Mouse (Mus musculus) MEL (cell line): ENCODE results near the gene Car2. TPM values are rescaled to one million over a fixed set of nuclear protein-coding genes. Genes with fewer than 3 reads are reported as not detected.

Source experiments
- DNase-seq: peaks from one replicate; pipeline ENCODE4 v3.0.0; 2011; ENCODE audit warnings: low read depth, low spot score
- H3K27ac ChIP-seq: 2 replicates; pipeline ENCODE4 v1.5.1; 2012; ENCODE audit warnings: low read depth, mild to moderate bottlenecking, control low read depth, low read length, moderate library complexity; ENCODE audit not compliant: control insufficient read depth
- H3K27me3 ChIP-seq, 2 experiments: fragments of 150-350 bp in 1 of 2; sonication (generic) in 1 of 2; 2 replicates each; pipeline ENCODE4 v1.6.1; 2012; ENCODE audit warnings: low read length in 2 of 2, mild to moderate bottlenecking in 2 of 2, improper control_type of control experiment in 1 of 2, moderate library complexity in 1 of 2; ENCODE audit not compliant: insufficient read depth in 2 of 2, control insufficient read depth in 1 of 2
- H3K36me3 ChIP-seq, 2 experiments: 2 replicates each; pipeline ENCODE4 v1.6.1; 2012 to 2014; ENCODE audit warnings: low read length in 2 of 2, improper control_type of control experiment in 1 of 2, inconsistent platforms in 1 of 2, mild to moderate bottlenecking in 1 of 2; ENCODE audit not compliant: insufficient read depth in 2 of 2, control insufficient read depth in 1 of 2
- H3K4me1 ChIP-seq, 2 experiments: fragments of 150-350 bp in 1 of 2; sonication (generic) in 1 of 2; 2 replicates each; pipeline ENCODE4 v1.6.1; 2012; ENCODE audit warnings: low read length in 2 of 2, improper control_type of control experiment in 1 of 2, mild to moderate bottlenecking in 1 of 2; ENCODE audit not compliant: insufficient read depth in 2 of 2, control insufficient read depth in 1 of 2
- H3K4me3 ChIP-seq, 2 experiments: fragments of 150-350 bp in 1 of 2; sonication (generic) in 1 of 2; 2 replicates each; pipeline ENCODE4 v1.5.1; 2012; ENCODE audit warnings: low read depth in 2 of 2, low read length in 2 of 2, mild to moderate bottlenecking in 2 of 2, moderate library complexity in 2 of 2, control low read depth in 1 of 2, improper control_type of control experiment in 1 of 2; ENCODE audit not compliant: control insufficient read depth in 1 of 2, insufficient read depth in 1 of 2
- H3K79me2 ChIP-seq: 2 replicates; pipeline ENCODE4 v1.6.1; 2012; ENCODE audit warnings: mild to moderate bottlenecking, low read length, moderate library complexity; ENCODE audit not compliant: control insufficient read depth, poor library complexity, insufficient read depth
- H3K9ac ChIP-seq: 2 replicates; pipeline ENCODE4 v1.6.1; 2012; ENCODE audit warnings: low read depth, mild to moderate bottlenecking, control low read depth, low read length, moderate library complexity; ENCODE audit not compliant: control insufficient read depth, poor library complexity, severe bottlenecking
- H3K9me3 ChIP-seq: fragments of 150-350 bp; sonication (generic); replicated peaks from 2 replicates; pipeline ENCODE4 v1.6.1; 2012; ENCODE audit warnings: mild to moderate bottlenecking, low read length, improper control_type of control experiment, moderate library complexity; ENCODE audit not compliant: insufficient read depth
- BHLHE40 ChIP-seq: IDR thresholded peaks from 2 replicates; pipeline ENCODE4 v1.6.1; 2012; ENCODE audit warnings: low read depth, mild to moderate bottlenecking, inconsistent platforms, low read length, improper control_type of control experiment, borderline replicate concordance
- CHD1 ChIP-seq: IDR thresholded peaks from 2 replicates; pipeline ENCODE4 v1.6.1; 2012; ENCODE audit warnings: low read depth, mild to moderate bottlenecking, inconsistent platforms, low read length, improper control_type of control experiment
- CHD2 ChIP-seq: IDR thresholded peaks from 2 replicates; pipeline ENCODE4 v1.6.1; 2011; ENCODE audit warnings: low read length, improper control_type of control experiment
- CTCF ChIP-seq, 3 experiments: IDR thresholded peaks in 2 of 3; conservative IDR thresholded peaks in 1 of 3; 2 replicates each; pipeline ENCODE4 v1.5.1; 2011 to 2012; ENCODE audit warnings: low read length in 3 of 3, low read depth in 2 of 3, mild to moderate bottlenecking in 2 of 3, improper control_type of control experiment in 1 of 3, inconsistent platforms in 1 of 3, mixed read lengths in 1 of 3, moderate library complexity in 1 of 3; ENCODE audit not compliant: control insufficient read depth in 1 of 3, insufficient read depth in 1 of 3, poor library complexity in 1 of 3, severe bottlenecking in 1 of 3
- E2F4 ChIP-seq: IDR thresholded peaks from 2 replicates; pipeline ENCODE4 v1.6.1; 2011; ENCODE audit warnings: low read depth, low read length, improper control_type of control experiment, borderline replicate concordance
- ELF1 ChIP-seq: IDR thresholded peaks from 2 replicates; pipeline ENCODE4 v1.6.1; 2014; ENCODE audit warnings: low read depth, mild to moderate bottlenecking, inconsistent platforms, low read length, improper control_type of control experiment, moderate library complexity
- EP300 ChIP-seq, 2 experiments: IDR thresholded peaks; 2 replicates each; pipeline ENCODE4 v1.6.1; 2011; ENCODE audit warnings: improper control_type of control experiment in 2 of 2, low read length in 2 of 2, low read depth in 1 of 2, mild to moderate bottlenecking in 1 of 2
- ETS1 ChIP-seq: IDR thresholded peaks from 2 replicates; pipeline ENCODE4 v1.6.1; 2012; ENCODE audit warnings: low read depth, mild to moderate bottlenecking, inconsistent platforms, low read length, improper control_type of control experiment, moderate library complexity
- GATA1 ChIP-seq: IDR thresholded peaks from 2 replicates; pipeline ENCODE4 v1.6.1; 2011; ENCODE audit warnings: low read depth, low read length, improper control_type of control experiment
- HCFC1 ChIP-seq: IDR thresholded peaks from 2 replicates; pipeline ENCODE4 v1.6.1; 2012; ENCODE audit warnings: low read depth, mild to moderate bottlenecking, inconsistent platforms, low read length, improper control_type of control experiment, moderate library complexity
- JUND ChIP-seq: IDR thresholded peaks from 2 replicates; pipeline ENCODE4 v1.6.1; 2011; ENCODE audit warnings: low read depth, mild to moderate bottlenecking, improper control_type of control experiment, low read length
- KAT2A ChIP-seq: conservative IDR thresholded peaks from 2 replicates; pipeline ENCODE4 v1.6.1; 2012; ENCODE audit warnings: low read depth, low read length, improper control_type of control experiment, inconsistent platforms
- MAFK ChIP-seq: IDR thresholded peaks from 2 replicates; pipeline ENCODE4 v1.6.1; 2011; ENCODE audit warnings: low read depth, mild to moderate bottlenecking, low read length, improper control_type of control experiment, borderline replicate concordance
- MAX ChIP-seq: IDR thresholded peaks from 2 replicates; pipeline ENCODE4 v1.6.1; 2011; ENCODE audit warnings: low read length, improper control_type of control experiment
- MAZ ChIP-seq: IDR thresholded peaks from 2 replicates; pipeline ENCODE4 v1.6.1; 2012; ENCODE audit warnings: low read depth, mild to moderate bottlenecking, inconsistent platforms, low read length, improper control_type of control experiment
- MEF2A ChIP-seq: IDR thresholded peaks from 2 replicates; pipeline ENCODE4 v1.6.1; 2014; ENCODE audit warnings: low read depth, mild to moderate bottlenecking, inconsistent platforms, low read length, improper control_type of control experiment; ENCODE audit not compliant: poor library complexity, insufficient replicate concordance, severe bottlenecking; ENCODE audit errors: extremely low read depth
- MYB ChIP-seq: IDR thresholded peaks from 2 replicates; pipeline ENCODE4 v1.6.1; 2011; ENCODE audit warnings: mild to moderate bottlenecking, low read depth, low read length, improper control_type of control experiment
- MYC ChIP-seq: IDR thresholded peaks from 2 replicates; pipeline ENCODE4 v1.6.1; 2011; ENCODE audit warnings: low read depth, mild to moderate bottlenecking, low read length, improper control_type of control experiment, moderate library complexity
- NELFE ChIP-seq: IDR thresholded peaks from 2 replicates; pipeline ENCODE4 v1.6.1; 2011; ENCODE audit warnings: low read depth, low read length, improper control_type of control experiment
- NRF1 ChIP-seq: IDR thresholded peaks from 2 replicates; pipeline ENCODE4 v1.6.1; 2014; ENCODE audit warnings: low read depth, mild to moderate bottlenecking, inconsistent platforms, low read length, improper control_type of control experiment, moderate library complexity; ENCODE audit not compliant: poor library complexity, insufficient read depth, severe bottlenecking
- POLR2A ChIP-seq, 2 experiments: IDR thresholded peaks; 2 replicates each; pipeline ENCODE4 v1.6.1; 2011 to 2012; ENCODE audit warnings: low read length in 2 of 2, mild to moderate bottlenecking in 2 of 2, control low read depth in 1 of 2, improper control_type of control experiment in 1 of 2, low read depth in 1 of 2, moderate library complexity in 1 of 2; ENCODE audit not compliant: control insufficient read depth in 1 of 2, insufficient read depth in 1 of 2, poor library complexity in 1 of 2
- POLR2AphosphoS2 ChIP-seq: IDR thresholded peaks from 2 replicates; pipeline ENCODE4 v1.6.1; 2011; ENCODE audit warnings: low read length, improper control_type of control experiment
- POLR2AphosphoS5 ChIP-seq: IDR thresholded peaks from 2 replicates; pipeline ENCODE4 v1.6.1; 2012; ENCODE audit warnings: low read depth, borderline replicate concordance, mild to moderate bottlenecking, inconsistent platforms, low read length, moderate library complexity, mixed read lengths
- RAD21 ChIP-seq: IDR thresholded peaks from 2 replicates; pipeline ENCODE4 v1.6.1; 2011; ENCODE audit warnings: mild to moderate bottlenecking, low read depth, low read length, improper control_type of control experiment
- RCOR1 ChIP-seq: IDR thresholded peaks from 2 replicates; pipeline ENCODE4 v1.6.1; 2012; ENCODE audit warnings: low read depth, mild to moderate bottlenecking, inconsistent platforms, low read length, improper control_type of control experiment
- SMC3 ChIP-seq: IDR thresholded peaks from 2 replicates; pipeline ENCODE4 v1.6.1; 2011; ENCODE audit warnings: low read depth, low read length, improper control_type of control experiment
- TAL1 ChIP-seq: IDR thresholded peaks from 2 replicates; pipeline ENCODE4 v1.6.1; 2012; ENCODE audit warnings: mild to moderate bottlenecking, inconsistent platforms, low read length, moderate library complexity, mixed read lengths
- TBP ChIP-seq: IDR thresholded peaks from 2 replicates; pipeline ENCODE4 v1.8.0; 2011; ENCODE audit warnings: low read depth, low read length, improper control_type of control experiment
- TCF12 ChIP-seq: IDR thresholded peaks from 2 replicates; pipeline ENCODE4 v1.6.1; 2014; ENCODE audit warnings: low read depth, mild to moderate bottlenecking, inconsistent platforms, low read length, improper control_type of control experiment, moderate library complexity
- UBTF ChIP-seq: IDR thresholded peaks from 2 replicates; pipeline ENCODE4 v1.6.1; 2012; ENCODE audit warnings: low read depth, mild to moderate bottlenecking, inconsistent platforms, low read length, improper control_type of control experiment, moderate library complexity, borderline replicate concordance; ENCODE audit not compliant: insufficient read depth
- USF2 ChIP-seq, 2 experiments: IDR thresholded peaks; 2 replicates each; pipeline ENCODE4 v1.6.1; 2011 to 2012; ENCODE audit warnings: improper control_type of control experiment in 2 of 2, low read length in 2 of 2, borderline replicate concordance in 1 of 2, inconsistent platforms in 1 of 2, low read depth in 1 of 2, mild to moderate bottlenecking in 1 of 2; ENCODE audit not compliant: insufficient read depth in 1 of 2
- ZMIZ1 ChIP-seq: IDR thresholded peaks from 2 replicates; pipeline ENCODE4 v1.6.1; 2012; ENCODE audit warnings: low read depth, mild to moderate bottlenecking, inconsistent platforms, low read length, improper control_type of control experiment, moderate library complexity
- ZNF384 ChIP-seq: IDR thresholded peaks from 2 replicates; pipeline ENCODE4 v1.6.1; 2012; ENCODE audit warnings: low read depth, mild to moderate bottlenecking, inconsistent platforms, low read length, improper control_type of control experiment
- polyA plus RNA-seq, 2 experiments: library from polyadenylated mRNA; stranded (reverse) in 1 of 2; unstranded in 1 of 2; fragments of >175 nt in 1 of 2; fragments of >200 nt in 1 of 2; gene quantifications; 2 replicates each; pipeline versions ENCODE4 v1.2.1 to v1.2.4; 2012; ENCODE audit warnings: low replicate concordance in 2 of 2, low read depth in 1 of 2; ENCODE audit not compliant: insufficient read length in 2 of 2, insufficient read depth in 1 of 2, missing spikeins in 1 of 2
- total RNA-seq: library from RNA; depleted of rRNA; stranded (reverse); fragments of 300-350 nt; gene quantifications from 2 replicates; pipeline ENCODE4 v1.2.3, GENCODE M21; 2012; rRNA removed

Car2 gene
- total RNA-seq, result 235 and 397 TPM in 2 replicates
- 100 to 1,000 TPM; 109 to 369 TPM for polyA plus RNA-seq

DNA sequence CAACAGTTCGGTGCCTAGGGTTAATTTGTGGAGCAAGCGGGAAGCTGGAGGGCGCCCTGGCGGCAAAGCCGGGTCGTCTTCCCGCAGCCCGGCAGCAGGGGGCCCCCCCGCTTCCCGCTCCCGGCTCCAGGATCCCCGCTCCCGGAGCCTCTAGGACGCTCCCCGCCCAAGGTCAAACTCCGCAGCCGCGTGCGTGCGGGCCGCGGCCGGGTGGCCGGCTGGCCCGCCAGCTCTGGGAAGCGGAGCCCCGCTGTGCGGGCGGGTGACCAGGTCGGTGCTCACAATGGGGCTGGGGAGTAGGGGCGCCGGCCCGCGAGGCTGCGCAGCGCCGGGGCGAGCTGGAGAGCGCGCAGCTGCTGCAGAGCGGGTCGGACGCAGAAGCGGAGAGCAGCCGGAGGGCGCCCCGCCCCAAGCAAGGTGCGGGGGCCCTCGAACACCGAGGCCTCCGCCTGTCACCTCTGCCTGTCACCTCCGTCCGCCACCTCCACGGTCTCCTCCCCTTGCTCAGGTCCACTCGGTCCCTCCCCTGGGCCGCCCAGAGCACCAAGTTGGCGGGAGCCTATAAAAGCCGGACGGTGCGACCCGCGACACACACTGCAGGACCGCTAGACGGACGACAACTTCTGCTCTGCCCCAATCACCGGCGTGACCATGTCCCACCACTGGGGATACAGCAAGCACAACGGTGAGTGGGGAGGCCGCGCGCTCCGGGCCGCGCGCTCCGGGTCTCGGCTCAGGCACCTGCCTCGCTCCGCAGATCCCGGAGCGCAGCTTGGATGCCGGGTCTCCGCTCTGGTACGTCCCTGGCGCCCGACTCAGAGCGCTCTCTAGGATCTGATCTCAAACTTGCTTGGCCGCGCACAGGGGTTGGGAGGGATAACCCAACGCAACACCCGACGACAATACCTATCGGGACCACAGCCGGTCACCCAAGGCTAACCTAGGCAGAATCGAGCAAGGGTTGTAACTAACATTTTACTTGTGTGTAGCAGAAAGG lies at the start of gene Car2:
Gene Car2, plus strand, starts transcription at position 172 of the 997 bp plus-strand sequence.
- no peaks in the 10 kb centered on the region for H3K9me3 ChIP-seq
- peaks cover 3 to 58% of the 10 kb centered on the region in 2 experiments; a peak in 3 of 4 replicates for H3K36me3 ChIP-seq
- H3K79me2 ChIP-seq, result peaks cover 48% of the 10 kb centered on the region
- peak within 1 kb of the TSS; percentile 96 for H3K9ac ChIP-seq
- peak within 1 kb of the TSS; percentile 66 to 90 for H3K4me3 ChIP-seq
- H3K27me3 ChIP-seq, result no peaks in the 10 kb centered on the region
- peak; percentile 80 for DNase-seq
- H3K27ac ChIP-seq, result peak within 1 kb of the TSS; percentile 85
- peaks cover 25 to 43% of the 10 kb centered on the region in 2 experiments for H3K4me1 ChIP-seq
- TF ChIP-seq USF2 (IDR thresholded peaks at IDR 0.05; ENCODE audit: borderline replicate concordance in 1 of 2, insufficient read depth in 1 of 2, low read depth in 1 of 2, low read length in 2 of 2) (no peak), UBTF (peak; percentile 93; the same call in 1 of the 2 replicates), POLR2AphosphoS2 (no peak; the same call in none of the 2 replicates), NELFE (peak; percentile 58), TAL1 (no peak), CHD2 (no peak), MAFK (no peak), NRF1 (peak; percentile 31; the same call in 1 of the 2 replicates), KAT2A (no peak), TCF12 (no peak), POLR2AphosphoS5 (peak; percentile 74; the same call in 1 of the 2 replicates), BHLHE40 (no peak), GATA1 (no peak), CTCF (IDR thresholded peaks at IDR 0.05 in 2 of 3, conservative IDR thresholded peaks at IDR 0.05 in 1 of 3; ENCODE audit: control insufficient read depth in 1 of 3, insufficient read depth in 1 of 3, low read depth in 2 of 3, low read length in 3 of 3, poor library complexity in 1 of 3, severe bottlenecking in 1 of 3) (peak; percentile 5 to 53 (median 50); a peak in 4 of 6 replicates), RCOR1 (peak; percentile 31; the same call in 1 of the 2 replicates), EP300 (IDR thresholded peaks at IDR 0.05; ENCODE audit: low read depth in 1 of 2, low read length in 2 of 2) (0 out of 4 replicates have a peak, but pooled peaks of 1 of the 2 experiments have one; percentile 15), ZMIZ1 (peak; percentile 61; the same call in 1 of the 2 replicates), SMC3 (no peak), CHD1 (0 out of 2 replicates have a peak, but pooled peaks have one; percentile 5), MAX (no peak), MYC (no peak), E2F4 (0 out of 2 replicates have a peak, but pooled peaks have one; percentile 29), MAZ (0 out of 2 replicates have a peak, but pooled peaks have one; percentile 70), MEF2A (no peak), POLR2A (IDR thresholded peaks at IDR 0.05; ENCODE audit: control insufficient read depth in 1 of 2, insufficient read depth in 1 of 2, low read depth in 1 of 2, low read length in 2 of 2, poor library complexity in 1 of 2) (peak; percentile 42 to 82; a peak in 3 of 4 replicates), ZNF384 (no peak), ETS1 (no peak), HCFC1 (no peak), ELF1 (no peak), TBP (peak; percentile 71; the same call in 1 of the 2 replicates), JUND (no peak), RAD21 (no peak; the same call in 1 of the 2 replicates), MYB (no peak)
